Mouse (Mus musculus) limb, embryonic 11.5 days (tissue): ENCODE data around the gene Ugp2. TPM values are rescaled to one million over a fixed set of nuclear protein-coding genes. Genes with fewer than 3 reads are reported as not detected.

Experiments used
- ATAC-seq: fragments of 200-750 bp; cut with Nextera tagmentation; 2 replicates; pipeline ENCODE4 v1.8.0; 2017; ENCODE audit warnings: low read depth; ENCODE audit not compliant: insufficient number of reproducible peaks, low FRiP score, low TSS enrichment
- DNase-seq: peaks from one replicate; pipeline ENCODE4 v3.0.0-alpha.2; 2015; ENCODE audit warnings: low spot score
- H3K27ac ChIP-seq: fragments of 300-500 bp; sonication (generic); replicated peaks from 2 replicates; pipeline ENCODE4 v1.5.1; 2014; ENCODE audit warnings: low read depth, mild to moderate bottlenecking, low read length
- H3K27me3 ChIP-seq: fragments of 300-500 bp; sonication (generic); 2 replicates; pipeline ENCODE4 v1.6.1; 2014; ENCODE audit warnings: mild to moderate bottlenecking, low read length, mixed read lengths; ENCODE audit not compliant: control insufficient read depth, insufficient read depth
- H3K36me3 ChIP-seq: fragments of 300-500 bp; sonication (generic); 2 replicates; pipeline ENCODE4 v1.6.1; 2014; ENCODE audit warnings: mild to moderate bottlenecking, low read length, moderate library complexity, mixed read lengths; ENCODE audit not compliant: control insufficient read depth, insufficient read depth
- H3K4me1 ChIP-seq: fragments of 300-500 bp; sonication (generic); 2 replicates; pipeline ENCODE4 v1.6.1; 2014; ENCODE audit warnings: low read length, mixed read lengths; ENCODE audit not compliant: control insufficient read depth, insufficient read depth
- H3K4me2 ChIP-seq: fragments of 300-500 bp; sonication (generic); 2 replicates; pipeline ENCODE4 v1.6.1; 2014; ENCODE audit warnings: low read depth, mild to moderate bottlenecking, moderate library complexity; ENCODE audit not compliant: severe bottlenecking
- H3K4me3 ChIP-seq: fragments of 300-500 bp; sonication (generic); 2 replicates; pipeline ENCODE4 v1.5.1; 2014; ENCODE audit warnings: low read depth, low read length
- H3K9ac ChIP-seq: fragments of 300-500 bp; sonication (generic); 2 replicates; pipeline ENCODE4 v1.6.1; 2014; ENCODE audit warnings: mild to moderate bottlenecking, low read length
- H3K9me3 ChIP-seq: fragments of 300-500 bp; sonication (generic); 2 replicates; pipeline ENCODE4 v1.6.1; 2016; ENCODE audit warnings: low read length; ENCODE audit not compliant: control insufficient read depth
- WGBS: fragments of 180-500 bp; shearing (Covaris S2); extraction: QIAGEN DNeasy Blood & Tissue Kit; methylation state at CpG from one replicate; pipeline ENCODE4 v1.1.7; 2014; 5-methylcytosine and 5-hydroxymethylcytosine counted together
- polyA plus RNA-seq: library from polyadenylated mRNA; unstranded; fragments of >200 nt; fragmentation: Nextera tagmentation; extraction: Ambion mirVana; gene quantifications from 2 replicates; pipeline ENCODE4 v1.2.1, GENCODE M21; 2014

Ugp2 gene
- 69.3 and 70.7 TPM in 2 replicates for polyA plus RNA-seq

DNA sequence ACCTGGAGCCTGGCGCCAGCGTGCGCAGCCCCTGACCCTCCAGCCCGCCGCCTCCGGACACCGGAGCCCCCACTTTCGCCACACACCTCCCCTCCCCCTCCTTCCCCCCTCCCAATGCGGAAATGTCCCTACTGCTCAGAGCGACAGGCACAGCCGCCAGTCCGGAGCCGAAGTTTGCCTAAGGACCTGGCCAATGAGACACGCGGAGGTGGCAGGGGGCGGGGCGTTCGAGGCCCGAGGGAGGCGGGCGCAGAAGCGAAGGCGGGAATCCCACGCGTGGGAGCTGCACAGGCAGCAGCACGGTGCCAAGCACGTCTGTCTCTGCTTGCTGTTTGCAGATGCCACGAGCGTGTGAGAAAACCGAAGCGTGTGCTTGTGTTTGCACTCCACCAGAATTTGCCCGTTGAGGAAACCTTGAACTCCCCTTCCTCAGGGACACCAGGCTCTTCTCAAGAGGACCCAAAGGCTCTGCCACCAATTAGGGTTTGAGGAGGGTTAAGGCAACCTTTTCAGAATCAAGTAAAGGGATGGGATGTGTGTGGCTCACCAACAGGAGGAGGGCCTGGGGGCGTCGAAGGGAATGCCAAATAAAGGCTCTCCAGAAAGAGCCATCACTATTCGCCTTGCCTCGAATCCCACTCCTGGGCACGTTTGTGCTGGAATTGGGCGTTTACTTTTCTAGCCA lies at the start of gene Ugp2:
Gene Ugp2, minus strand, starts transcription at position 80 of the 685 bp plus-strand sequence.
- no peaks in the 10 kb centered on the region for H3K27me3 ChIP-seq
- ATAC-seq = peak; percentile 97
- 6% methylated on average over 37 of the region's 38 CpGs for WGBS

DNA sequence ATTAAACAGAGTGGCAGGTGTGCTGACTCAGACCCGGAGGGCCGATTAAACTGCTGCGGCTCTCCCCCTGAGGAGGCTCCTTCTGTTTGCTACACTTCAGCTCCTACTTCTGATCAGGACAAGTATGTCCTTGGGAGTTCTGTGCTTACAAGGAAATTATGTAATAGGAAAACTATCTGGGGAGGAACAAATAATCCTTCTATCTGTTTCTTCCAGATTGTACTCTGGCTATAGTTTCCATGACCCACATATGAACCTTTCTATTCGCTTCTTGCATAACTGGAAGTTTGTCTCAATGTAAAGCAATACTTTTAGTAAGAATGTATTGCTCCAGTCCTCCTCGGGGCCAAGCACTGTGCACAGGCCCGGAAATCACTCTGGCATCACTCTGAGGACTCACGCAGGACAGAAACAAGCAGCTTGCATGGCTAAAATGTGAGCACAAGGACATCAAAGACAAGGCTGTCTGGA lies 43.9 kb upstream of the Ugp2 start:
- no peaks in the 10 kb centered on the region for H3K9me3 ChIP-seq
- ATAC-seq (no peak), DNase-seq (no peak)
- no peaks in the 10 kb centered on the region for H3K36me3 ChIP-seq
- H3K4me3 ChIP-seq = no peak overlapping the region
- no peak overlapping the region for H3K27ac ChIP-seq
- H3K4me1 ChIP-seq = no peaks in the 10 kb centered on the region
- 59% methylated on average over 7 of the region's 7 CpGs for WGBS
- H3K27me3 ChIP-seq = no peaks in the 10 kb centered on the region
- H3K9ac ChIP-seq = no peak overlapping the region
- no peak overlapping the region for H3K4me2 ChIP-seq

More for the DNA sequence above, at the start of gene Ugp2:
- Histone ChIP-seq H3K4me3 (peak within 1 kb of the TSS; percentile 75), H3K27ac (peak within 1 kb of the TSS; percentile 84), H3K4me1 (0 out of 2 replicates have a peak, but pooled peaks cover 3% of the 10 kb centered on the region), H3K9ac (peak within 1 kb of the TSS; percentile 81), H3K36me3 (no peaks in the 10 kb centered on the region), H3K9me3 (no peaks in the 10 kb centered on the region), H3K4me2 (peak within 1 kb of the TSS; percentile 55)
- peak; percentile 97 for DNase-seq

DNA sequence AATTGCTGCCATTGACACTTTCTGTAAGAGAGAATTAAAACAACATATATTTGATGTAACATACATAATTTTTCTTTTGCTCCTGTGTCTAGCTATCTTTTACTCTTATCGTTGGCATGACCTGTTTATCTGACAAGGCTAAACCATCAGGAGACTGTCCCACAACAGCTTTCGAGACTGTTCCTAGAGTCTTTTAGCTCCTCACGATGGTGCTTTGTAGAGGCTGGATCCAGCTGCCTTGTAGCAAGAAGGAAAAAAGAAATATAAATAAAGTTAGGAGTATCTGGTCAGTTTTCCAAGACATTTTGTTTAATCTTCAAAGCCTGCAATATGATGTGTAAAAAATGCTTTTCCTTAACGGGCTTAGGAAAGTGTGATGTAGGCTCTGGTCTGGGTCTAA lies 35.7 kb upstream of the Ugp2 start:
- 87% methylated on average over 4 of the region's 4 CpGs for WGBS
- Histone ChIP-seq H3K4me3 (no peak overlapping the region), H3K4me2 (no peak overlapping the region), H3K9me3 (no peaks in the 10 kb centered on the region), H3K27ac (no peak overlapping the region), H3K36me3 (no peaks in the 10 kb centered on the region), H3K4me1 (no peaks in the 10 kb centered on the region), H3K27me3 (no peaks in the 10 kb centered on the region), H3K9ac (no peak overlapping the region)
- no peak for DNase-seq
- ATAC-seq = no peak

DNA sequence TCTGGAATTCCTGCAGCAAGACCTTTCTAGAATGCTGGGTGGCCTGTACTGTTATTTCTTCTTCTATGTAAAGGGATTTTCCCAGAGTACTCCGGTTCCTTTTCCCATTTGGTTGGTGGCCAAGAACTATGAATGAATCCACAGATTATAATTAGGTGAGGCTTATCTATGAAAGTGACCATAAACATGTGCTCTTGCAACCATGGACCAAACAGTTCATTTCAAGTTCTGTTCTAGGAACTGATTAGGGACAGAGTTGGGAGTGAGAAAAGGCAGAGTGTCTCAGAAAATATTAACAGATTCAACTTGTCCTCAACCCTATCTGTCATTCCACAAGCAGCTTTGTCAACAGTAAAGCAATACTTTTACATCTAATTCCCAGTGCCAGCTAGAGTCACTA lies 35.1 kb upstream of the Ugp2 start:
- no peaks in the 10 kb centered on the region for H3K27me3 ChIP-seq
- H3K9ac ChIP-seq = no peak overlapping the region
- H3K9me3 ChIP-seq = no peaks in the 10 kb centered on the region
- H3K36me3 ChIP-seq = no peaks in the 10 kb centered on the region
- no peak for ATAC-seq
- 93% methylated on average over 1 of the region's 1 CpGs for WGBS
- H3K4me2 ChIP-seq = no peak overlapping the region
- no peak for DNase-seq
- no peak overlapping the region for H3K4me3 ChIP-seq
- no peak overlapping the region for H3K27ac ChIP-seq
- no peaks in the 10 kb centered on the region for H3K4me1 ChIP-seq

DNA sequence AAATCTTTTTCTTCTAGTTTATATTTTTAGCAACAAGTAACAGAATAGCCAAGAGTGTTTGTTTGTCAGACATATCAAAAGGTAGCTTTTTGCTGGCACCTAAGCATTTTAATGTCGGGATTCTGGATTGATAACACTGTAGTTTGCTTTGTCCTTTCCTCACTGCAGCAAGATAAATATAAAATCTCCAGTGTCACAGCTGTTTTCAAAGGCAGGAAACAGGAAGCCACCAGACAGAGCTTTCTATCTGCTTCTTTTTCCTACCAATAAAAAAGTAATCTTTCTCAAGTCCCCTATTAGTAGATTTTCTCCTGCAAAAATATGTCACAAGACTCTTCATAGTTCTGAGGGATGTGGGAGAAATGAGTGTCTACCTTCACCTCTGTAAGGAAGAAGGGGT lies 32.9 kb upstream of the Ugp2 start:
- ATAC-seq = no peak
- 77% methylated on average over 1 of the region's 1 CpGs for WGBS

DNA sequence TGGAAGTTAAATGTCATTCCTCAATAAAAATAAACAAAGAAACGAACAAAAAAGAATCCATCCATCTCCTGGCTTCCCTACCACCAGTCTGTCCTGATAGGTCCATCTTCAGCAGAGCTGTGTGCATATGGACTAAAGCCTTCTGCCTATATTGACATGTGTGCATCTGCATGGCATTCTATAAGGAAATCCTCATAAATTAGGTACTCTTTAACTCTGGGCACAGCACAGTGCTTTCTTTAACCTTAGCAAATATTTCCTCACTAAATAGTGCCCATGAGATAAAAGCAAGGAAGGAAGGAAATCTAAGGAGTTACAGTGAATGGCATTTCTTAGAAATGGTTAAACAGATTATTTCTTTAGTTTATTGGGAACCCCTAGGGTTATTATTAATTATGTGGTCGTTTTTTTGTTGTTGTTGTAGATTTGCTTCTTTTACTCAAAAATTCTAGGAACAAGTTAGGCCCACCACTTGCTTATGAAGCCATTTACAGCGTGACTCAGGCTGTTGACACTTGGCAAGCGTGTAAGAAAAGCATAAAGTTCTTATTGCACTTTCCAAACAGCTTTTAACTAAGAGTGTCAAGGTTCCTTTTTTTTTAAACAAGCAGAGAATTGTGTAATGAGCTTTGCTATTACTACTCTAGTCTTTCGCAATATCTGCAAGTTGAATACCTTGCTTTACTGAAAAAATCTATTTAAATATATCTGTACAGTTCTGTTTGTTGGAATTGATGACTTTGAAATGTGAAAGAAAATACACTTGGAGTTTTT lies 31.7 kb upstream of the Ugp2 start:
- Histone ChIP-seq H3K4me1 (peaks cover 4% of the 10 kb centered on the region; the same call in 1 of the 2 replicates), H3K4me2 (no peak overlapping the region), H3K27me3 (no peaks in the 10 kb centered on the region), H3K27ac (no peak overlapping the region), H3K4me3 (no peak overlapping the region), H3K9ac (no peak overlapping the region), H3K36me3 (no peaks in the 10 kb centered on the region), H3K9me3 (no peaks in the 10 kb centered on the region)
- DNase-seq (no peak), ATAC-seq (no peak)
- WGBS = 67% methylated on average over 5 of the region's 5 CpGs

More for the DNA sequence above, 32.9 kb upstream of the Ugp2 start:
- Histone ChIP-seq H3K4me2 (no peak overlapping the region), H3K27ac (no peak overlapping the region), H3K9ac (no peak overlapping the region), H3K9me3 (no peaks in the 10 kb centered on the region), H3K36me3 (no peaks in the 10 kb centered on the region), H3K4me1 (peaks cover 3% of the 10 kb centered on the region; the same call in 1 of the 2 replicates), H3K27me3 (no peaks in the 10 kb centered on the region), H3K4me3 (no peak overlapping the region)
- DNase-seq = no peak

DNA sequence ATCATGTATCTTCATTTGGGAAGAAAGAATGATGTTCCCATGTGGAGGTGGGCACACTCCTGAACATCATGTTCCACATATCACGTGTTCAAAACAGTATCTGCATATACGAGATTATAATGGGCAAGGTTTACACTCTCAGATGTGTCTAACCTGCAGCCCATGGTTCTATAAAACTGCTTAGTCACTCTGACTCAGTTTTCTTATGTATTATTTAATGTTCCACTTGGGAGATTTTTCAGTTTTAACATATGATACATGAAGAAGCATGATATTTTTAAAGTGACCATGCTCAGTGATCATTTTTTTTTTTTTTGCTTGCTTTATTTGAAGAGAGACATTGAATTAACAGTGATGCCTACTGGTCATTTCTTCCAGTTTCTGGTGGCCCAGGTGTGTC lies 30.2 kb upstream of the Ugp2 start:
- ATAC-seq = no peak
- no peak for DNase-seq
- Histone ChIP-seq H3K9ac (no peak overlapping the region), H3K9me3 (no peaks in the 10 kb centered on the region), H3K4me1 (peaks cover 4% of the 10 kb centered on the region; the same call in 1 of the 2 replicates), H3K27me3 (no peaks in the 10 kb centered on the region), H3K27ac (no peak overlapping the region), H3K4me2 (no peak overlapping the region), H3K36me3 (no peaks in the 10 kb centered on the region), H3K4me3 (no peak overlapping the region)
- 85% methylated on average over 2 of the region's 2 CpGs for WGBS

DNA sequence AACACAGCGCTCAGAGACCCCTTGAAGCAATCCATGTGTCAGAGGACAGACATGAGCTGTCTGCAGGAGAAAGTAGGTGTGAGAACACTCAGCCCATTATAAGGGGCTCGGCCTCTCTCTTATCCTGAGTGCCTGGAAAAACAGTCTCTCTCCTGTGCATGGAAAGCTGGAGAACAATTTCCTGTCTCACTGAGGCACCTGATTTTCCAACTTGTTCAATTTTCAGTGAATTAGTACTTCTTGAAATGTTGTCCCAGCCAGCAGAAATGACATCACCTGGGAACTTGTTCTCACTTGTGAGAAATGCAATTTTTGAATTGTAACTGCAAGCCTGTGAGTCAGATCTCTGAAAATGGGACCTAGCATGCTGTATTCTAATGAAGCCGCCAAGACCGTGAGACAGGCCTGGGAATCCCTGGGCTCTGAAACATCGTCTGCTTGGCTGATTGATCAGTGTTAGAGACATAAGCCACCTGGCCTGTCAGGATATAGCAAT lies 28.2 kb upstream of the Ugp2 start:
- 0 out of 2 replicates have a peak overlapping the region, but pooled peaks have one; percentile 18 for H3K27ac ChIP-seq
- H3K4me3 ChIP-seq = no peak overlapping the region
- no peak overlapping the region for H3K9ac ChIP-seq
- ATAC-seq = peak; percentile 84; the same call in 1 of the 2 replicates
- no peaks in the 10 kb centered on the region for H3K36me3 ChIP-seq
- no peaks in the 10 kb centered on the region for H3K27me3 ChIP-seq
- 12% methylated on average over 5 of the region's 5 CpGs for WGBS
- H3K4me2 ChIP-seq = no peak overlapping the region
- H3K4me1 ChIP-seq = peaks cover 4% of the 10 kb centered on the region; the same call in 1 of the 2 replicates
- DNase-seq = peak; percentile 40
- H3K9me3 ChIP-seq = no peaks in the 10 kb centered on the region
